Mouse (Mus musculus): Measurements from ENCODE around the gene Spsb1. TPM values are rescaled to one million over a fixed set of nuclear protein-coding genes. Genes with fewer than 3 reads are reported as not detected.

The Spsb1 gene
- polyA plus RNA-seq, 1 experiment from 2014 or later: 9.2 TPM

GRCm38 (mm10) chr4:149977801-149978544 is 23.1 kb upstream of the Spsb1 start:
- peaks cover 13% of the 10 kb centered on the region for H3K36me3 ChIP-seq
- H3K27ac ChIP-seq: peak overlapping the region; percentile 56; the same call in 1 of the 2 replicates
- WGBS: 53% methylated on average over 17 of the region's 17 CpGs
- peaks cover 29% of the 10 kb centered on the region for H3K4me1 ChIP-seq
- no peak overlapping the region for H3K4me3 ChIP-seq
- peaks cover 18% of the 10 kb centered on the region for H3K27me3 ChIP-seq (ENCODE audit: insufficient read depth, poor library complexity, severe bottlenecking)
- no peaks in the 10 kb centered on the region for H3K9me3 ChIP-seq
- DNase-seq (ENCODE audit: low spot score): no peak

GRCm38 (mm10) chr4:149977181-149977580 is 22.3 kb upstream of the Spsb1 start:
- 62% methylated on average over 6 of the region's 6 CpGs for WGBS
- Histone ChIP-seq H3K4me3 (no peak overlapping the region), H3K9me3 (no peaks in the 10 kb centered on the region), H3K27me3 (ENCODE audit: insufficient read depth, poor library complexity, severe bottlenecking) (peaks cover 17% of the 10 kb centered on the region), H3K27ac (0 out of 2 replicates have a peak overlapping the region, but pooled peaks have one; percentile 56), H3K4me1 (peaks cover 29% of the 10 kb centered on the region), H3K36me3 (peaks cover 9% of the 10 kb centered on the region)
- DNase-seq (ENCODE audit: low spot score): no peak

- H3K4me1 ChIP-seq: peaks cover 33% of the 10 kb centered on the region
- no peak overlapping the region for H3K4me3 ChIP-seq
- H3K9me3 ChIP-seq: no peaks in the 10 kb centered on the region
- no peak for DNase-seq (ENCODE audit: low spot score)
- H3K27ac ChIP-seq: no peak overlapping the region
- H3K36me3 ChIP-seq: no peaks in the 10 kb centered on the region
- WGBS: 75% methylated on average over 5 of the region's 5 CpGs
- H3K27me3 ChIP-seq (ENCODE audit: insufficient read depth, poor library complexity, severe bottlenecking): peaks cover 5% of the 10 kb centered on the region; the same call in 1 of the 2 replicates
Measured at GRCm38 (mm10) chr4:149975730-149976254, 20.9 kb upstream of the Spsb1 start.

- Histone ChIP-seq H3K27ac (no peak overlapping the region), H3K36me3 (no peaks in the 10 kb centered on the region), H3K4me3 (no peak overlapping the region), H3K4me1 (peaks cover 33% of the 10 kb centered on the region), H3K27me3 (ENCODE audit: insufficient read depth, poor library complexity, severe bottlenecking) (peaks cover 10% of the 10 kb centered on the region; the same call in 1 of the 2 replicates), H3K9me3 (no peaks in the 10 kb centered on the region)
- DNase-seq (ENCODE audit: low spot score): no peak
- 42% methylated on average over 8 of the region's 8 CpGs for WGBS
Measured at GRCm38 (mm10) chr4:149975291-149975690, 20.4 kb upstream of the Spsb1 start.

GRCm38 (mm10) chr4:149971393-149971792 is 16.6 kb upstream of the Spsb1 start:
- Histone ChIP-seq H3K27ac (no peak overlapping the region), H3K4me1 (peaks cover 24% of the 10 kb centered on the region), H3K27me3 (ENCODE audit: insufficient read depth, poor library complexity, severe bottlenecking) (peaks cover 32% of the 10 kb centered on the region; the same call in 1 of the 2 replicates), H3K9me3 (no peaks in the 10 kb centered on the region), H3K4me3 (no peak overlapping the region), H3K36me3 (no peaks in the 10 kb centered on the region)
- WGBS: 52% methylated on average over 9 of the region's 9 CpGs
- DNase-seq (ENCODE audit: low spot score): no peak

- DNase-seq (ENCODE audit: low spot score): no peak
- Histone ChIP-seq H3K9me3 (no peaks in the 10 kb centered on the region), H3K27me3 (ENCODE audit: insufficient read depth, poor library complexity, severe bottlenecking) (peaks cover 38% of the 10 kb centered on the region; the same call in 1 of the 2 replicates), H3K4me3 (no peak overlapping the region), H3K4me1 (peaks cover 26% of the 10 kb centered on the region; the same call in 1 of the 2 replicates), H3K36me3 (no peaks in the 10 kb centered on the region), H3K27ac (no peak overlapping the region)
- 44% methylated on average over 6 of the region's 6 CpGs for WGBS
Measured at GRCm38 (mm10) chr4:149968526-149968925, 13.7 kb upstream of the Spsb1 start.

GRCm38 (mm10) chr4:149966963-149967362 is 12.1 kb upstream of the Spsb1 start:
- H3K27me3 ChIP-seq (ENCODE audit: insufficient read depth, poor library complexity, severe bottlenecking): peaks cover 38% of the 10 kb centered on the region; the same call in 1 of the 2 replicates
- H3K4me1 ChIP-seq: peaks cover 26% of the 10 kb centered on the region; the same call in 1 of the 2 replicates
- H3K9me3 ChIP-seq: no peaks in the 10 kb centered on the region
- DNase-seq (ENCODE audit: low spot score): no peak
- no peak overlapping the region for H3K4me3 ChIP-seq
- no peaks in the 10 kb centered on the region for H3K36me3 ChIP-seq
- H3K27ac ChIP-seq: no peak overlapping the region
- 79% methylated on average over 9 of the region's 9 CpGs for WGBS

- Histone ChIP-seq H3K27ac (no peak overlapping the region), H3K4me3 (no peak overlapping the region), H3K4me1 (peaks cover 22% of the 10 kb centered on the region; the same call in 1 of the 2 replicates), H3K36me3 (no peaks in the 10 kb centered on the region), H3K9me3 (no peaks in the 10 kb centered on the region), H3K27me3 (ENCODE audit: insufficient read depth, poor library complexity, severe bottlenecking) (peaks cover 38% of the 10 kb centered on the region; the same call in 1 of the 2 replicates)
- DNase-seq (ENCODE audit: low spot score): no peak
- 67% methylated on average over 5 of the region's 5 CpGs for WGBS
Measured at GRCm38 (mm10) chr4:149966252-149966651, 11.4 kb upstream of the Spsb1 start.

GRCm38 (mm10) chr4:149965672-149966071 is 10.8 kb upstream of the Spsb1 start:
- Histone ChIP-seq H3K27me3 (ENCODE audit: insufficient read depth, poor library complexity, severe bottlenecking) (peaks cover 42% of the 10 kb centered on the region; the same call in 1 of the 2 replicates), H3K36me3 (no peaks in the 10 kb centered on the region), H3K27ac (no peak overlapping the region), H3K4me1 (peaks cover 22% of the 10 kb centered on the region; the same call in 1 of the 2 replicates), H3K4me3 (no peak overlapping the region), H3K9me3 (no peaks in the 10 kb centered on the region)
- WGBS: 79% methylated on average over 6 of the region's 6 CpGs
- DNase-seq (ENCODE audit: low spot score): no peak

- H3K27ac ChIP-seq: no peak overlapping the region
Measured at GRCm38 (mm10) chr4:149965242-149965641, 10.4 kb upstream of the Spsb1 start.

GRCm38 (mm10) chr4:149964770-149965169 is 9.9 kb upstream of the Spsb1 start:
- Histone ChIP-seq H3K36me3 (no peaks in the 10 kb centered on the region), H3K27me3 (ENCODE audit: insufficient read depth, poor library complexity, severe bottlenecking) (peaks cover 39% of the 10 kb centered on the region; the same call in 1 of the 2 replicates), H3K27ac (no peak overlapping the region), H3K4me3 (no peak overlapping the region), H3K4me1 (peaks cover 22% of the 10 kb centered on the region; the same call in 1 of the 2 replicates), H3K9me3 (no peaks in the 10 kb centered on the region)
- no peak for DNase-seq (ENCODE audit: low spot score)
- 61% methylated on average over 3 of the region's 3 CpGs for WGBS

More at GRCm38 (mm10) chr4:149965242-149965641, 10.4 kb upstream of the Spsb1 start:
- Histone ChIP-seq H3K4me1 (peaks cover 22% of the 10 kb centered on the region; the same call in 1 of the 2 replicates), H3K36me3 (no peaks in the 10 kb centered on the region), H3K9me3 (no peaks in the 10 kb centered on the region), H3K4me3 (no peak overlapping the region), H3K27me3 (ENCODE audit: insufficient read depth, poor library complexity, severe bottlenecking) (peaks cover 42% of the 10 kb centered on the region; the same call in 1 of the 2 replicates)
- 77% methylated on average over 6 of the region's 6 CpGs for WGBS
- no peak for DNase-seq (ENCODE audit: low spot score)

- no peaks in the 10 kb centered on the region for H3K9me3 ChIP-seq
- no peak for DNase-seq (ENCODE audit: low spot score)
- H3K36me3 ChIP-seq: no peaks in the 10 kb centered on the region
- H3K4me1 ChIP-seq: peaks cover 22% of the 10 kb centered on the region; the same call in 1 of the 2 replicates
- H3K27me3 ChIP-seq (ENCODE audit: insufficient read depth, poor library complexity, severe bottlenecking): peaks cover 34% of the 10 kb centered on the region; the same call in 1 of the 2 replicates
- H3K4me3 ChIP-seq: no peak overlapping the region
- WGBS: 79% methylated on average over 8 of the region's 8 CpGs
- no peak overlapping the region for H3K27ac ChIP-seq
Measured at GRCm38 (mm10) chr4:149964285-149964684, 9.4 kb upstream of the Spsb1 start.

- H3K4me3 ChIP-seq: no peak overlapping the region
- no peak overlapping the region for H3K27ac ChIP-seq
- H3K36me3 ChIP-seq: no peaks in the 10 kb centered on the region
- no peak for DNase-seq (ENCODE audit: low spot score)
- peaks cover 11% of the 10 kb centered on the region; the same call in 1 of the 2 replicates for H3K4me1 ChIP-seq
- peaks cover 33% of the 10 kb centered on the region for H3K27me3 ChIP-seq (ENCODE audit: insufficient read depth, poor library complexity, severe bottlenecking)
- no peaks in the 10 kb centered on the region for H3K9me3 ChIP-seq
- 84% methylated on average over 7 of the region's 7 CpGs for WGBS
Measured at GRCm38 (mm10) chr4:149960391-149960790, 5.5 kb upstream of the Spsb1 start.

All from heart, embryonic 10.5 days (tissue).